Mouse (Mus musculus) urinary bladder, adult 2 months (tissue): Measurements from ENCODE around the gene Klhl36. TPM values are rescaled to one million over a fixed set of nuclear protein-coding genes. Genes with fewer than 3 reads are reported as not detected.
A peak's percentile ranks its signal among the peaks of the same experiment; 100 is the strongest.

ENCODE experiments used
- DNase-seq: peaks from one replicate; pipeline ENCODE4 v3.0.0; 2022; ENCODE audit warnings: low spot score
- polyA plus RNA-seq: library from polyadenylated mRNA; depleted of rRNA; stranded (reverse); fragments of >200 nt; gene quantifications from 2 replicates; pipeline ENCODE4 v1.2.3, GENCODE M21; 2012

Klhl36 gene
- polyA plus RNA-seq, 1 experiment = 10.6 TPM

GRCm38 (mm10) chr8:119883281-119883680, 21.2 kb downstream of the Klhl36 start:
- DNase-seq = no peak

- no peak for DNase-seq
Measured at GRCm38 (mm10) chr8:119885612-119886011, 23.5 kb downstream of the Klhl36 start.

DNA sequence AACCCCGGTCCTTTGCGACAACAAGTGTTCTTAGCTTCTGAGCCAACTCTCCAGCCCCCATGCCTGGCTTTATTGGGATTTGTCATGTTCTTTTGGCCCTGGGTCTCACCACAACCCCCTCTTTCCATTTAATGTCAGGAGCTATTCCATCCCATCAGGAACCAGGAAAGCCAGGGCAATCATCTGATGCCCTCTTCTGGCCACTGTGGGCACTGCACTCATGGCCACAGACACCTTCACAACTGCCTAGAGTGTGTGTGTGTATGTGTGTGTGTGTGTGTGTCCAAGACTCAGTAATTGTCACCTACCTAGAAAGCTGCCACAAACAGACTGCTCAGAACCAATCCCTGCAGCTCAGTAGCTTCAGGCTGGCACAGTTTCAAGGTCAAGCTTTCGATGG, 25.1 kb downstream of the Klhl36 start:
- no peak for DNase-seq

- DNase-seq = no peak
Measured at GRCm38 (mm10) chr8:119888012-119888411, 25.9 kb downstream of the Klhl36 start.

DNA sequence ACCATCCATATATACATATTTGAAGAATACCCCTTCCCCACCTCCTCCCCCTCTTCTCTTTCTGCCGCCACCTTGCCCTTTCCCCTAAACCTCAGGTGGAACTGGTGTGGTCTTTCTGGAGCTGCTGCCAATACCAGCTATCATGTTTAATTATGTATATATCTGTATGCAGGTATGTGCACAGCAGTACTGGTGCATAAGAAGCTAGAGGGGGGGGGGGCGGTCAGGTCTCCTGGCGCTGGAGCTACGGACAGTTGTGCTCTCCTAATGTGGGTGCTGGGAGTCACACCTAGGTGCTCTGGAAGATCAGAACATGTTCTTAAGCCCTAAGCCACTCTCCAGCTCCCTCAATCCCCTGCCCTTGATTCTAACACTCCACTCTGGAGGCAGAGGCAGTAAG, 35.0 kb downstream of the Klhl36 start:
- no peak for DNase-seq

DNA sequence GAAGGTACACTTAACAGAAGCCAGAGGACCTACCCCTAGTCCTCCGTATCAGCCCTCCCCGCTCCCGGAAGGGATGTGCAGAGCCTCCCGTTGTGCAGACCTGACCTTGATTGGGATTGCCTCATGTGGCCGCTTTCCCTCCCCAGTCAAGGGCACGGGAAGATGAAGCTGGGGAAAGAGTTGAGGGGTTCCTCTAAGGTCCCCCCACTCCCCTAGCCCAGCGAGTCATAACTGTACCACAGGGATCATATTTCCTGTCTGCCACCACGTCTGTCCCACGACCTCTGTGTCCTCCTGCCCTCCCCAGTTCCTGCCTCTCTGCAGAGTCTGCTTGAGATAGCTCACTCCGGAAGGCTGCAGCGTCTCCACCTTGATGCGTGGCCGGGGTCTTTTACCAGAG, 35.9 kb downstream of the Klhl36 start:
- DNase-seq = no peak

- no peak for DNase-seq
Measured at GRCm38 (mm10) chr8:119901349-119901748, 39.3 kb downstream of the Klhl36 start.

- DNase-seq = no peak
Measured at GRCm38 (mm10) chr8:119901952-119902351, 39.9 kb downstream of the Klhl36 start.

GRCm38 (mm10) chr8:119904323-119904911, 42.4 kb downstream of the Klhl36 start:
- DNase-seq = no peak

GRCm38 (mm10) chr8:119909944-119910546, 48.0 kb downstream of the Klhl36 start, which contains the start of gene Usp10:
Usp10 (plus strand) TSS chr8:119910360.
- DNase-seq = no peak

GRCm38 (mm10) chr8:119910547-119911257, 48.6 kb downstream of the Klhl36 start, which contains the start of gene Gm20388:
Gm20388 (plus strand) TSS chr8:119910841.
- peak; percentile 92 for DNase-seq

DNA sequence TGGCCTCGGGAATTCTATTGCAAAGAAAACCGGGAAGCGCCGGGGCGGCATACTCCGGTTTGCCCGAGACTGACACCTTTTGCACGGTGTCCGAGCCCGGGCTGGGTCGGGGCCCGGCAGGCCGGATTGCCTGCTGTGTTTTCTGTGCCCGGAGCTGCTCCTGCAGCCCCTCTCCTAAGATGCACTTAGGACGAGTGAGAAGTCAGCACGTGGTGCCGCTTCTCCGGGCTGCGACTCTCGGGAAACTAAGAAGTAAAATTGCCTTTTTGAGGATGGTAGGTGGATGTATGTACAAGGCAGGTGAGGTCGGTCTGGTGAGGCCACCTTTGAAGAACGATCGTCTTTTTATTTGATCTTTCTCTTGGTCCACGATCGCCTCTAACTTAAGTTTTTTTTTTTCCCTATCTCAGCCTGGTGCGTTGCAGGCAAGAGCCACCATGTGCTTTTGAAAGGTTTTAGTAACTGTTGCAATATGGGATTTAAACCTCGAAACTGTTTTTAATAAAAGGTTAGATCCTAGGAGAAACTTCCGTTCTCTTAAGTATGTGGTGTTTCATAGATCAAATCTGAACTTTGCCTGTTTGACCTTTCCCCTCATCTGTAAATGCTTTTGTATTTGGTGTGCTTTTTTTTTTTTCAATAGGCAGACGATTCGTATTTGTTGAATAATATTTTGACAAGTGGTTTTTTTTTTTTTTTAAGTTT, 49.3 kb downstream of the Klhl36 start:
- no peak for DNase-seq

- DNase-seq = no peak
Measured at GRCm38 (mm10) chr8:119912643-119913042, 50.6 kb downstream of the Klhl36 start.

- no peak for DNase-seq
Measured at GRCm38 (mm10) chr8:119913181-119913580, 51.1 kb downstream of the Klhl36 start.

GRCm38 (mm10) chr8:119914161-119914560, 52.1 kb downstream of the Klhl36 start:
- DNase-seq = no peak

- no peak for DNase-seq
Measured at GRCm38 (mm10) chr8:119915298-119915697, 53.2 kb downstream of the Klhl36 start.

DNA sequence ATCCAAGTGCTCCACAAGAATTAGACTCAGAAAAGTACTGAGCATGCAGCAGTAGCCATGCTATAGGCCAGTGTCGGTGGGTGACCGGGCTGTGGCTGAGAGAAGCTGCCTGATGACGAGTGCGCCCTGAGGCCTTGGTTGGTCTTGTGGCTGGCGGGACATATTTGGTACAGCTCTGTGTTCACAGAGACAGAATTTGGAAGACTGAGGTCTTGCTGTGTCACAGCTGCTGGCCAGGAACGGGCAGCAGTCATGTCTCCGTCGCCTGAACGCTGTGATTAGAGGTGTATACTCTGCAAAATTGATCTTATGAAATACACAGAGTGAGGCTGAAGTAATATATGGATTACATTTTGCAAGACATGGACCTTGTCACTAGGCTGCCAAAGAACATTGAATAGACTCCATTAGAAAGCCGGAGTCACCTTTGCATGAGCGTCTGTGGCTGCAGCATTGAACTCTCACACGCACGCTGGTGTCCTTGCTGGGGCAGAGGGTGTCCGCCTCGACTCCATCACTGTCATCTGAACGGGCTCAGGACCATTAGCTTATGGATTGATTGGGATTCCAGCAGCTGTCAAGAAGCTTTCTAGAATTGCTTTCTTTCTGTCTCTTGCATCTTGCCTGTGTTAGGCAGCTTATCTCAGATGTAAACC, 54.3 kb downstream of the Klhl36 start:
- DNase-seq = no peak

- DNase-seq = no peak
Measured at GRCm38 (mm10) chr8:119917415-119917814, 55.3 kb downstream of the Klhl36 start.

DNA sequence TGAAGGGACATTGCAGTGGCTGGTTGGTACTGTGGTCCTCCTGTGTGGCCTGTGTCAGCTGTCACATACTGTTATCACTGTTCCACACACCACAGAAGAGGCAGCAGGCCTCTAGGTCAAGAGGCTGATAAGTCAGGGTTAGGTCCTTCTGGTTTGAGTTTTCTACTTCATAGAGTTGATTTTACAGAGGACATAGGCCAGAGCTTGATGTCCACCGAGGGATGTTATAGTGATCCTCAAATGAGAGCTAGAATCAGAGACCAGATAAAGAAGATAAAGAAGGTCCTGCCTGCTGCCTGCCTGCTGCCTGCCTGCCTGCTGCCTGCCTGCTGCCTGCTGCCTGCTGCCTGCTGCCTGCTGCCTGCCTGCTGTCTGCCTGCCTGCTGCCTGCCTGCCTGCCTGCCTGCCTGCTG, 56.1 kb downstream of the Klhl36 start:
- DNase-seq = no peak

GRCm38 (mm10) chr8:119923259-119923658, 61.2 kb downstream of the Klhl36 start:
- DNase-seq = no peak

GRCm38 (mm10) chr8:119925428-119925827, 63.4 kb downstream of the Klhl36 start:
- no peak for DNase-seq

DNA sequence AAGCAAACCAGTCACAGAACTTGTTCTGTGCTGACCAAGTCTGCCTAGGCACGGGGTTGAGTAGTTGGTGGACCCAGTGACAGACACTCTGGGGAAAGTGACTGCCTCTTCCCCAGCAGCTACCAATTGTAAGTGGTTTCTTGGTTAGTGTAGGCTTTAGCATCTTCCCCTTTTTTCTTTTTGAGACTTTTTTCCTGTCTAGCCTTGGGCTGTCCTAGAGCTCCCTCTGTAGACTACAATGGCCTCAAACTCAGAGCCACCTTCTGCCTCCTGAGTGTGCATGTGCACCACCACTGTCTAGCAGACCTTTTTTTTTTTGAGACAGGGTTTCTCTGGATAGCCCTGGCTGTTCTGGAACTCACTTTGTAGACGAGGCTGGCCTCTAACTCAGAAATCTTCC, 64.4 kb downstream of the Klhl36 start:
- no peak for DNase-seq
